Mouse (Mus musculus) skeletal muscle tissue, adult 2 months (tissue): ENCODE data around the gene Map2k6.
"Not testable (repeated sequence)": the region's sequence is repeated elsewhere in the genome, so short reads cannot be mapped to it uniquely, and the experiment has no call there.

Source experiments
- DNase-seq: peaks from one replicate; pipeline ENCODE4 v3.0.0-alpha.2; 2012; ENCODE audit warnings: low read depth, low spot score

The Map2k6 gene

GRCm38 (mm10) chr11:110398553-110399239 lies at the start of gene Map2k6:
Gene Map2k6 (plus strand): TSS chr11:110399122.
- peak; percentile 84 for DNase-seq

GRCm38 (mm10) chr11:110354261-110354660 lies 44.7 kb upstream of the Map2k6 start:
- no peak for DNase-seq

GRCm38 (mm10) chr11:110355131-110355530 lies 43.8 kb upstream of the Map2k6 start:
- DNase-seq = not testable (repeated sequence)

GRCm38 (mm10) chr11:110357756-110358551 lies 41.0 kb upstream of the Map2k6 start:
- no peak for DNase-seq

- no peak for DNase-seq
These were observed 33.9 kb upstream of the Map2k6 start for GRCm38 (mm10) chr11:110365016-110365415.

GRCm38 (mm10) chr11:110366902-110367301 lies 32.0 kb upstream of the Map2k6 start:
- DNase-seq = no peak

GRCm38 (mm10) chr11:110367638-110368037 lies 31.3 kb upstream of the Map2k6 start:
- no peak for DNase-seq

GRCm38 (mm10) chr11:110369312-110370019 lies 29.5 kb upstream of the Map2k6 start:
- DNase-seq = no peak

- DNase-seq = no peak
These were observed 27.1 kb upstream of the Map2k6 start for GRCm38 (mm10) chr11:110371827-110372226.

- DNase-seq = no peak
These were observed 26.5 kb upstream of the Map2k6 start for GRCm38 (mm10) chr11:110372266-110372954.

GRCm38 (mm10) chr11:110374036-110374435 lies 24.9 kb upstream of the Map2k6 start:
- no peak for DNase-seq

- DNase-seq = peak; percentile 87
These were observed 19.1 kb upstream of the Map2k6 start for GRCm38 (mm10) chr11:110379661-110380309.

GRCm38 (mm10) chr11:110380310-110380668 lies 18.6 kb upstream of the Map2k6 start:
- DNase-seq = no peak

- DNase-seq = no peak
These were observed 13.4 kb upstream of the Map2k6 start for GRCm38 (mm10) chr11:110385487-110385886.

- no peak for DNase-seq
These were observed 6.2 kb upstream of the Map2k6 start for GRCm38 (mm10) chr11:110392763-110393162.

- DNase-seq = no peak
These were observed 4.0 kb upstream of the Map2k6 start for GRCm38 (mm10) chr11:110394788-110395452.

- DNase-seq = no peak
These were observed 2.8 kb upstream of the Map2k6 start for GRCm38 (mm10) chr11:110396085-110396484.

GRCm38 (mm10) chr11:110399240-110400150 lies 573 bp downstream of the Map2k6 start:
- DNase-seq = no peak

GRCm38 (mm10) chr11:110400283-110400682 lies 1.4 kb downstream of the Map2k6 start:
- no peak for DNase-seq

- peak; percentile 35 for DNase-seq
These were observed 3.7 kb downstream of the Map2k6 start for GRCm38 (mm10) chr11:110402671-110403070.
